Mouse (Mus musculus): ENCODE measurements around the gene Gm49361.
"Not testable (repeated sequence)": the region's sequence is repeated elsewhere in the genome, so short reads cannot be mapped to it uniquely, and the experiment has no call there.

The Gm49361 gene

GRCm38 (mm10) chr14:57688066-57688465 is 57.8 kb downstream of the Gm49361 start:
- DNase-seq = not testable (repeated sequence)

- no peak for DNase-seq
These were observed 58.5 kb downstream of the Gm49361 start for GRCm38 (mm10) chr14:57687441-57687840.

- DNase-seq = no peak
These were observed 59.3 kb downstream of the Gm49361 start for GRCm38 (mm10) chr14:57686647-57687046.

GRCm38 (mm10) chr14:57684579-57684978 is 61.3 kb downstream of the Gm49361 start:
- DNase-seq = peak; percentile 57 to 82

- DNase-seq = no peak
These were observed 63.2 kb downstream of the Gm49361 start for GRCm38 (mm10) chr14:57682751-57683150.

- peak; percentile 85 to 89 for DNase-seq
These were observed 65.9 kb downstream of the Gm49361 start for GRCm38 (mm10) chr14:57679958-57680535.

- no peak for DNase-seq
These were observed 66.4 kb downstream of the Gm49361 start for GRCm38 (mm10) chr14:57679523-57679922.

- no peak for DNase-seq
These were observed 70.4 kb downstream of the Gm49361 start for GRCm38 (mm10) chr14:57675481-57675880.

GRCm38 (mm10) chr14:57665628-57665950 is 80.3 kb downstream of the Gm49361 start:
- no peak for DNase-seq

GRCm38 (mm10) chr14:57664822-57665627 is 80.9 kb downstream of the Gm49361 start, which contains the start of gene Xpo4:
TSS of gene Xpo4 (minus strand) at chr14:57665430.
- peak; percentile 93 to 94 for DNase-seq

- DNase-seq = peak in 1 of 2 experiments; percentile 38
These were observed 81.5 kb downstream of the Gm49361 start for GRCm38 (mm10) chr14:57664311-57664821.

GRCm38 (mm10) chr14:57663630-57664029 is 82.3 kb downstream of the Gm49361 start:
- no peak for DNase-seq

GRCm38 (mm10) chr14:57658301-57658700 is 87.6 kb downstream of the Gm49361 start:
- no peak for DNase-seq

- DNase-seq = no peak
These were observed 88.4 kb downstream of the Gm49361 start for GRCm38 (mm10) chr14:57657500-57657899.

- not testable (repeated sequence) for DNase-seq
These were observed 89.4 kb downstream of the Gm49361 start for GRCm38 (mm10) chr14:57656519-57656918.

GRCm38 (mm10) chr14:57649501-57649900 is 96.4 kb downstream of the Gm49361 start:
- no peak for DNase-seq

GRCm38 (mm10) chr14:57646155-57646554 is 99.7 kb downstream of the Gm49361 start:
- no peak for DNase-seq

GRCm38 (mm10) chr14:57639153-57639552 is 106.8 kb downstream of the Gm49361 start:
- DNase-seq = no peak

GRCm38 (mm10) chr14:57634141-57634540 is 111.8 kb downstream of the Gm49361 start:
- DNase-seq = no peak

- no peak for DNase-seq
These were observed 116.3 kb downstream of the Gm49361 start for GRCm38 (mm10) chr14:57629595-57629994.

- DNase-seq = no peak
These were observed 123.0 kb downstream of the Gm49361 start for GRCm38 (mm10) chr14:57622934-57623333.

GRCm38 (mm10) chr14:57621699-57622098 is 124.2 kb downstream of the Gm49361 start:
- DNase-seq = peak; percentile 33 to 36

GRCm38 (mm10) chr14:57620598-57621236 is 125.2 kb downstream of the Gm49361 start:
- peak; percentile 41 to 63 for DNase-seq

GRCm38 (mm10) chr14:57619487-57619886 is 126.4 kb downstream of the Gm49361 start:
- peak in 1 of 2 experiments; percentile 48 for DNase-seq

Data from cerebellum, postnatal 25 days (tissue).